Mouse (Mus musculus) erythroblast, embryonic 14.5 days (primary cell): ENCODE results near the gene Armh3. TPM values are rescaled to one million over a fixed set of nuclear protein-coding genes. Genes with fewer than 3 reads are reported as not detected.

ENCODE experiments used
- H3K27me3 ChIP-seq: 2 replicates; pipeline ENCODE4 v1.6.1; 2012; ENCODE audit warnings: inconsistent platforms; ENCODE audit not compliant: control insufficient read depth
- H3K36me3 ChIP-seq: 2 replicates; pipeline ENCODE4 v1.6.1; 2012; ENCODE audit warnings: mild to moderate bottlenecking, inconsistent platforms; ENCODE audit not compliant: control insufficient read depth
- H3K4me1 ChIP-seq: 2 replicates; pipeline ENCODE4 v1.6.1; 2012; ENCODE audit warnings: inconsistent platforms; ENCODE audit not compliant: control insufficient read depth
- H3K4me3 ChIP-seq: replicated peaks from 2 replicates; pipeline ENCODE3; 2012; ENCODE audit warnings: moderate library complexity, mild to moderate bottlenecking, inconsistent platforms
- H3K9me3 ChIP-seq: 2 replicates; pipeline ENCODE4 v1.6.1; 2012; ENCODE audit warnings: low read length, inconsistent platforms, mixed read lengths; ENCODE audit not compliant: control insufficient read depth
- GATA1 ChIP-seq: IDR thresholded peaks from 2 replicates; pipeline ENCODE4 v1.6.1; 2012; ENCODE audit warnings: low read length, inconsistent platforms, mixed read lengths
- TAL1 ChIP-seq: IDR thresholded peaks from 3 replicates; pipeline ENCODE4 v1.6.1; 2012; ENCODE audit warnings: low read length, inconsistent platforms, mixed read lengths
- polyA plus RNA-seq: library from polyadenylated mRNA; stranded (reverse); fragments of >175 nt; gene quantifications from 2 replicates; pipeline ENCODE4 v1.2.3, GENCODE M21; 2012

The Armh3 gene
- polyA plus RNA-seq, 1 experiment, result not detected

DNA sequence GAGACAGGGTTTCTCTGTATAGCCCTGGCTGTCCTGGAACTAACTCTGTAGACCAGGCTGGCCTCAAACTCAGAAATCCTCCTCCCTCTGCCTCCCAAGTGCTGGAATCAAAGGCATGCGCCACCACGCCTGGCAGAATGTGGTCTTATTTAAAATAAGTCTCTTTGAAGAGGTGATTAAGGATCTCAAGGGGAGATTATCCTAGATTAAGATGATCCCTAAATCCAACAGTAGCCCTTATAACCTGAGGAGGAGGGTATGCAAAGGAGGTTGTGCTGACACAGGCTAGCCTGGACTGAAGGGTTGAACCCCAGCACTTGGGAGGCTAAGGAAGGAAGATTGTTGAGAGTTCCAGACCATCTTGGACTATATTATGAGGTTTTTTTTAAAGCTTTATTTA lies 17.7 kb upstream of the Armh3 start:
- no peaks in the 10 kb centered on the region for H3K27me3 ChIP-seq
- no peaks in the 10 kb centered on the region; the same call in 1 of the 2 replicates for H3K4me1 ChIP-seq
- no peaks in the 10 kb centered on the region for H3K9me3 ChIP-seq
- TF ChIP-seq TAL1 (no peak), GATA1 (no peak)
- H3K4me3 ChIP-seq, result no peak overlapping the region
- H3K36me3 ChIP-seq, result no peaks in the 10 kb centered on the region

DNA sequence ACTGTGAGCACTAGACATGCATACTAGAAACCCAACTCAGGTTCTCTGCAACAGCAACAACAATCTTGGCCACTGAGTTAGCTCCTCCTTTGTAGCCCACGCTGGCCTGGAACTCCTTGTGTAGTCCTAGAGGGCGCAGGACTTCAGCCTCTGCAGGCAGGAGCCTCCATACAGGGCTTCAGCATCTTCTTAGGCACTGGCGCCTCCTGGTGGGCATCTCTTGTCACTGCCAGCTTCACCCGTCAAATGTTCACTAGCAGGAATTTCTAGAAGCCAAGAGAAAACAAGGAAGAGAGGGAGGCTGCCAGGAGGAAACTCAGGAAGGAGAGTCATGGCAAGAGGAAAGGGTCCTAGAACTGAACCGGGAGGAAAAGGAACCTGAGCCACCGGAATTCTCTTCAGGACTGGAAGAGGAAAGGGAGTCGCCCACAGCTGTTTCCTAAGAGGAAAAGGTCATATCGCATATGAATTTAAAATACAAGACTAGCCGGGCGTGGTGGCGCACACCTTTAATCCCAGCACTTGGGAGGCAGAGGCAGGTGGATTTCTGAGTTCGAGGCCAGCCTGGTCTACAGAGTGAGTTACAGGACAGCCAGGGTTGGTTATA lies 16.4 kb upstream of the Armh3 start:
- Histone ChIP-seq H3K36me3 (no peaks in the 10 kb centered on the region), H3K27me3 (no peaks in the 10 kb centered on the region), H3K4me3 (no peak overlapping the region), H3K9me3 (no peaks in the 10 kb centered on the region), H3K4me1 (no peaks in the 10 kb centered on the region; the same call in 1 of the 2 replicates)
- TF ChIP-seq TAL1 (no peak), GATA1 (no peak)

GRCm38 (mm10) chr19:46005680-46006079 lies 7.4 kb upstream of the Armh3 start:
- Histone ChIP-seq H3K9me3 (no peaks in the 10 kb centered on the region), H3K27me3 (peaks cover 11% of the 10 kb centered on the region), H3K36me3 (peaks cover 2% of the 10 kb centered on the region), H3K4me3 (no peak overlapping the region), H3K4me1 (peaks cover 25% of the 10 kb centered on the region)
- TF ChIP-seq GATA1 (no peak), TAL1 (no peak)

- H3K4me1 ChIP-seq, result peaks cover 25% of the 10 kb centered on the region
- TF ChIP-seq GATA1, result no peak
- TF ChIP-seq TAL1, result no peak
- no peaks in the 10 kb centered on the region for H3K9me3 ChIP-seq
- H3K36me3 ChIP-seq, result peaks cover 2% of the 10 kb centered on the region
- peaks cover 11% of the 10 kb centered on the region for H3K27me3 ChIP-seq
- H3K4me3 ChIP-seq, result no peak overlapping the region
These were observed 6.7 kb upstream of the Armh3 start for GRCm38 (mm10) chr19:46004814-46005466.

DNA sequence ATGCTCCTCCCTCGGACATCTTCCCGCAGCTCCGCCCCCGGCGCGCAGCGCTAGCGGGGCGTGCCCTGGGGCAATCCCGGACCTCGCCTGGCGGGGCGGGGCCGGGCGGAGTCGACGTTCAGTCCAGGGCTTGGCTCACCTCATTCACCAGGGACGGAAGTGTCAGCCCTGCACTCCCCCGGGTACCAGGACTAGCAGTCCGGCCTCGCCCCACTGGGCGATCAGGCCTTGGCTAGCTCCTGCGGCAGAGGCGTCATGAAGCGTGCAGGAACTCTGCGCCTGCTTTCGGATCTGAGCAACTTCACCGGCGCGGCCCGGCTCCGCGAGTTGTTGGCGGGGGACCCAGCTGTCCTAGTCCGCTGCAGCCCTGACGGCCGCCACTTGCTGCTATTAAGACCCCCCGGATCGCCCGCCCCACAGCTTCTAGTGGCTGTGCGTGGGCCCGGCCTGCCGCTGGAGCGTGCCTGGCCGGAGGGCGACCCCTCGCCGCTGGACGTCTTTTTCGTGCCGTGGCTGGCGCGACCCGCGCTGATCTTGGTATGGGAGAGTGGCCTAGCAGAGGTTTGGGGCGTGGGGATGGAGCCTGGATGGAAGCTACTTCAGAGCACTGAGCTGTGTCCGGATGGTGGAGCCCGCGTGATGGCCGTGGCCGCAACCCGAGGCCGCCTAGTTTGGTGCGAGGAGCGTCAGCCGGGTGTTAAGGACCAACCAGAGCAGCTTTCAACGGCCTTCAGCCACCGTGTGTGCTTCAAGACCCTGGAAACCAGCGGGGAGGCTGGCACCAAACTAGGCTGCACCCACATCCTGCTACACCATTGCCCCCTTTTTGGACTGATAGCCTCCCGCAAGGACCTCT lies 5.3 kb upstream of the Armh3 start, which contains the start of gene Hps6:
Gene Hps6 (plus strand): TSS at position 138 of the 856 bp plus-strand sequence.
- Histone ChIP-seq H3K4me1 (peaks cover 34% of the 10 kb centered on the region), H3K4me3 (peak within 1 kb of the TSS; percentile 65), H3K27me3 (peaks cover 11% of the 10 kb centered on the region), H3K9me3 (no peaks in the 10 kb centered on the region), H3K36me3 (peaks cover 2% of the 10 kb centered on the region)
- TF ChIP-seq TAL1, result no peak
- no peak for TF ChIP-seq GATA1

- H3K4me1 ChIP-seq, result peaks cover 46% of the 10 kb centered on the region
- no peak for TF ChIP-seq GATA1
- no peak for TF ChIP-seq TAL1
These were observed 4.0 kb upstream of the Armh3 start for GRCm38 (mm10) chr19:46002279-46002678.

DNA sequence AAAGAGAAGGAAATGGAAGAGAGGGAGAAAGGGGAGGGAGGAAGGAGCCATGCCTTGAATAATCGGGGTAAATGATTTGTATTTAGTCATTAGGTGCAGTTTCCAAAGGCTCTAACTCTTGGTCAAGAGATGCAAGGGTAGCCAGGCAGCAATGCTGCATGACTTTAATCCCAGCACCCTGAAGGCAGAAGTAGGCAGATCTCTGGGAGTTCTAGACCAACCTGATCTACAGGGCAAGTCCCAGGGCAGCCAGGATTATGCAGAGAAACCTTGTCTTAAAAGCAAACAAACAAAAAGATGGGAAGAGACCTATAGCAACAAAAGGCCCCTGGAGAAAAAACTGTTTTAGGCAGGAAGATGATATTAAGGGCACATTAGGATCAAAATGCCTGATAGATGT lies 1.1 kb upstream of the Armh3 start:
- TF ChIP-seq GATA1 (no peak), TAL1 (no peak)

More at GRCm38 (mm10) chr19:46002279-46002678, 4.0 kb upstream of the Armh3 start:
- Histone ChIP-seq H3K36me3 (peaks cover 2% of the 10 kb centered on the region), H3K27me3 (peaks cover 11% of the 10 kb centered on the region), H3K4me3 (no peak overlapping the region), H3K9me3 (no peaks in the 10 kb centered on the region)

GRCm38 (mm10) chr19:45998694-45999217 lies 468 bp upstream of the Armh3 start:
- Histone ChIP-seq H3K27me3 (peaks cover 5% of the 10 kb centered on the region), H3K4me3 (peak overlapping the region; percentile 88), H3K36me3 (no peaks in the 10 kb centered on the region; the same call in 1 of the 2 replicates), H3K9me3 (no peaks in the 10 kb centered on the region), H3K4me1 (peaks cover 34% of the 10 kb centered on the region)
- no peak for TF ChIP-seq TAL1
- TF ChIP-seq GATA1, result no peak

More for the DNA sequence above, 1.1 kb upstream of the Armh3 start:
- no peaks in the 10 kb centered on the region; the same call in 1 of the 2 replicates for H3K36me3 ChIP-seq
- H3K9me3 ChIP-seq, result no peaks in the 10 kb centered on the region
- peaks cover 11% of the 10 kb centered on the region for H3K27me3 ChIP-seq
- H3K4me3 ChIP-seq, result no peak overlapping the region
- H3K4me1 ChIP-seq, result peaks cover 40% of the 10 kb centered on the region
